Mouse (Mus musculus): ENCODE data around the gene Spint2. TPM values are rescaled to one million over a fixed set of nuclear protein-coding genes. Genes with fewer than 3 reads are reported as not detected.
"Not testable (repeated sequence)": the region's sequence is repeated elsewhere in the genome, so short reads cannot be mapped to it uniquely, and the experiment has no call there.

The Spint2 gene
- total and polyA plus RNA-seq, 2 experiments from 2014 or later, result 36.7 to 127 TPM

DNA sequence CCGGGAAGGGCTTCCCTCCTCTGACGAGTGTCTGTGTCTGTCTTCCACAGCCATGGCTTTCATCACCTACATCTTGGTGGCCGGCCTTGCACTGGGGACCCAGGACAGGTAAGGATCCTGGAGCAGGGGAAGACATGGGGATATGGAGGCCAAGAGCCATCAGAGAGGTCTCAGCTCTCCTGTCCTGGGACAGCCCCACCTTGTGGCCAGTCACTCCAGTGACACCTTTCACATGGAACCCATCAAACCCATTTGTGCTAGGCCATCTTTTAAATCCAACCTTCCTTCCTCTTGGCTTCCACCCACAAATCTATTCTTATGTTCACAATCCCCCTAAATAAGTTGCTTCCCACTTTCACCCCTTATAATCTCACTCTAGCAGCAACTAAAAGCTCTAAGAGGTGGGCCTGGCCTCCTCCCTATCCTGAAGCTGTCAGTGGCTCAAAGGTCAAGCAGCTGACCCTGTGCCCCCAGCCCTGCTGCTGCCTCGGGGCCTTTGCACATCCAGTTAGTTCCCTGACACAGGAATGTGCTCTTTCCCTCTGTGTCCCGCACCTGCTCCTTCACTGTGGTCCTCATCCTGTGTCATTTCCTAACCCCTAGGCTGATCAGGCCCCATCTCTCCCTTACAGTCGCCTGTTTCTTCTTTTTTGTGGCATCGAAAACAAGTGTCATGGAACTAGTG is 36.8 kb downstream of the Spint2 start:
- TF ChIP-seq CTCF (IDR thresholded peaks at IDR 0.05; ENCODE audit: low read depth), result peak; percentile 48
- no peak for DNase-seq
- no peak overlapping the region for H3K9ac ChIP-seq
- no peak overlapping the region for H3K4me2 ChIP-seq (ENCODE audit: low read depth)
- H3K9me3 ChIP-seq (ENCODE audit: low read length), result no peaks in the 10 kb centered on the region
- H3K4me1 ChIP-seq (ENCODE audit: insufficient read depth), result no peaks in the 10 kb centered on the region
- H3K27me3 ChIP-seq (ENCODE audit: insufficient read depth, low read length), result no peaks in the 10 kb centered on the region; the same call in 1 of the 2 replicates
- peaks cover 14% of the 10 kb centered on the region; the same call in 1 of the 2 replicates for H3K36me3 ChIP-seq (ENCODE audit: insufficient read depth)
- WGBS, result 94% methylated on average over 7 of the region's 7 CpGs
- H3K27ac ChIP-seq (ENCODE audit: low read depth, low read length), result no peak overlapping the region
- H3K4me3 ChIP-seq (ENCODE audit: low read depth, low read length), result no peak overlapping the region
- ATAC-seq, result no peak

DNA sequence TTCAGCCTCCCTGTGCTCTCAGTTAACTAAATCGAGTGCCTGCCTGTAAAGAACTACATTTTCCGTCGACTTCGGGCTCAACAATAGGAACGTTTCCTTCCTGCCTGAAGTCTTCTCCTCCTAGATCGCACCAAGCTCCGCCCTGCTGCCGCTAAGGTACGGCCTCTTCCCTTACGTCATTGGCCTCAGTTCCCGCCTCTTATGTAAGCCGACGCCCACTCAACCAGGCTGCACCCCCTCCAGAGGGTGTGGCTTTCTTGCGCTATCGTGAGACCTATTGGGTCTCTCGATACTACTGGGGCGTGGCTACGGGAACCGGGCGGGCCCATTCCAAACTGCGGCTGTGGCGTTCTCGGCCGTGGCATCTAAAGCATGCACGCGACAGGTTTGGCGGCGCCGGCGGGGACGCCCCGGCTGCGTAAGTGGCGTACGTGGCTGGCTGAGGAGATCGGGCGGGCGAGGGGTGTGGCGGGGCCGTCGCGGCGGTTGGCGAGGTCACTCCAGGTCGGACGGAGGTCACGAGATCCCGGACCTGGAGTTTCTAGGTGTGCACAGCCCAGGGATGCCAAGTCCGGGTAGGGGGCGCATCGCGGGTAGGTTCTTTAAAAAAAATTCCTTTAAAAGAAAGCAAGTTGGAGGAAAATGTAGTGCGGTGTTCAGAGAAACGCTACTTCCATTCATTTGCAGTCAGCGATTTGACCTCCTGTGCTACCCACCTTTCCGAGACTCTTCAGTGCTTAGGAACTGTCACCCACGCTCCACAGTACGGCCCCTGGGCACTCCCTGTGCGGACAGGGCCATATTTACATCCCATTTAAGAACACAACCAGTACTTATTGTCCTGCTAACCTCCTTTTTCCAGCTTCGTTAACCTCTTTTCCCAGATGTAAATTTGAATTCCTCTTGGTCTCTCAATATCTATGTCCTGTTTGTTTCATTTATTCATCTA is 43.4 kb downstream of the Spint2 start, which contains the start of gene Yif1b:
Yif1b (plus strand) TSS at position 311 of the 949 bp plus-strand sequence.
- Histone ChIP-seq H3K9me3 (ENCODE audit: low read length) (no peaks in the 10 kb centered on the region), H3K36me3 (ENCODE audit: insufficient read depth) (no peaks in the 10 kb centered on the region), H3K4me2 (ENCODE audit: low read depth) (peak within 1 kb of the TSS; percentile 78), H3K27me3 (ENCODE audit: insufficient read depth, low read length) (0 out of 2 replicates have a peak, but pooled peaks cover under 1% of the 10 kb centered on the region), H3K27ac (ENCODE audit: low read depth, low read length) (peak within 1 kb of the TSS; percentile 74), H3K4me3 (ENCODE audit: low read depth, low read length) (peak within 1 kb of the TSS; percentile 67), H3K4me1 (ENCODE audit: insufficient read depth) (0 out of 2 replicates have a peak, but pooled peaks cover 3% of the 10 kb centered on the region), H3K9ac (peak within 1 kb of the TSS; percentile 66)
- 2% methylated on average over 60 of the region's 60 CpGs for WGBS
- ATAC-seq (peak; percentile 99), DNase-seq (peak; percentile 99)
- TF ChIP-seq CTCF (IDR thresholded peaks at IDR 0.05; ENCODE audit: low read depth), result no peak; the same call in 1 of the 2 replicates

DNA sequence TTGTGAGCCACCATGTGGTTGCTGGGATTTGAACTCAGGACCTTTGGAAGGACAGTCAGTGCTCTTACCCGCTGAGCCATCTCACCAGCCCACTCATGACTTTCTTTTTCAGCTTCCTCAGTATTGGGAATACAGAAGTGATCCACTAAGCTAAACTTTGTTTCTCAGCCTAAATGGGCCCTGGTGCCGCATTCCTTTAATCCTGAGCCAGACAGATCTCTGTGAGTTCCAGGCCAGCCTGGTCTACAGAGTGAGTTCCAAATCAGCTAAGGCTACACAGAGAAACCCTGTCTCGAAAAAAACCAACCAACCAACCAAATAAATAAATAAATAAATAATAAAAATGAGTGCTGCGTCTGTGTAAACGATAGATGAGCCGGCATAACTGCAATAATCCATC is 44.1 kb downstream of the Spint2 start:
- WGBS, result 31% methylated on average over 6 of the region's 6 CpGs
- not testable (repeated sequence) for H3K27me3 ChIP-seq (ENCODE audit: insufficient read depth, low read length); DNase-seq; H3K9me3 ChIP-seq (ENCODE audit: low read length); ATAC-seq; H3K36me3 ChIP-seq (ENCODE audit: insufficient read depth); H3K4me1 ChIP-seq (ENCODE audit: insufficient read depth)
- Histone ChIP-seq H3K9ac (peak overlapping the region; percentile 66), H3K27ac (ENCODE audit: low read depth, low read length) (peak overlapping the region; percentile 74), H3K4me3 (ENCODE audit: low read depth, low read length) (peak overlapping the region; percentile 67), H3K4me2 (ENCODE audit: low read depth) (peak overlapping the region; percentile 78)

DNA sequence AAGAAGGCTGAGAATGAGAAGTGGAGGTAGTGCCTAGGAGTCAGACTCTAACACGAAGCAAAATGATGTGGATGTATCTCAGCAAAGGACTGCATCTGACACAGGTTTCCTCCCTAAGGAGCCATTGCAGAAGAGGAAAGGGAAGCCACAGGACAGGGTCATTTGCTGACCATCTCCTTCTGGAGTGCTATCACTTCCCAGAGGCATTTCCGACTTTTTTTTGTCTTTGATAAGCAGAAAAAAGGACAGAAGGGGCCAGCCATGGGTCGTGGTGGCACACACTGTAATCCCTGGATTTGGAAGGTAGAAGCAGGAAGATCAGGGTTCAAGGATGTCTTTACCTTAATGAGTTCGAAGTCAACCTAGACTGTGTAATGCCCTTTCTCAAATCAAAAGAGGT is 45.1 kb downstream of the Spint2 start:
- no peak for ATAC-seq
- Histone ChIP-seq H3K4me1 (ENCODE audit: insufficient read depth) (0 out of 2 replicates have a peak, but pooled peaks cover 3% of the 10 kb centered on the region), H3K9ac (no peak overlapping the region), H3K4me3 (ENCODE audit: low read depth, low read length) (no peak overlapping the region), H3K27me3 (ENCODE audit: insufficient read depth, low read length) (peaks cover 11% of the 10 kb centered on the region), H3K4me2 (ENCODE audit: low read depth) (no peak overlapping the region), H3K9me3 (ENCODE audit: low read length) (no peaks in the 10 kb centered on the region), H3K27ac (ENCODE audit: low read depth, low read length) (no peak overlapping the region), H3K36me3 (ENCODE audit: insufficient read depth) (no peaks in the 10 kb centered on the region)
- DNase-seq, result no peak
- TF ChIP-seq CTCF (IDR thresholded peaks at IDR 0.05; ENCODE audit: low read depth), result no peak
- WGBS, result 83% methylated on average over 4 of the region's 4 CpGs

DNA sequence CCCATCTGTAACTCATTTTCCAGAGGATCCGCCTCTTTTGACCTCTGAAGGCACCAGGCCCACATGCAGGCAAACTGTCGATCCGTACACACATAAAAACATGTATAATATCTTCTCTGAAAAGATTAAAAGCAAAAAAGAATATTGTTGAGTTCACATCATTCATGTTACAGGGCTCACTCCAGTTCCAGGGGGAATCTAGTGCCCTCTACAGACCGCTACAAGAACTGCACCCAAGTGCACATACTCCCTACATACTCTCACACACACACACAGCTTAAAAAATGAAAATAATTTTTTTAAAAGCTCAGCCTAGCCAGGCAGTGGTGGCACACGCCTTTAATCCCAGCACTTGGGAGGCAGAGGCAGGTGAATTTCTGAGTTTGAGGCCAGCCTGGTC is 47.1 kb downstream of the Spint2 start:
- H3K9ac ChIP-seq, result no peak overlapping the region
- no peak overlapping the region for H3K27ac ChIP-seq (ENCODE audit: low read depth, low read length)
- H3K9me3 ChIP-seq (ENCODE audit: low read length), result no peaks in the 10 kb centered on the region
- no peak overlapping the region for H3K4me2 ChIP-seq (ENCODE audit: low read depth)
- TF ChIP-seq CTCF (IDR thresholded peaks at IDR 0.05; ENCODE audit: low read depth), result no peak; the same call in 1 of the 2 replicates
- H3K27me3 ChIP-seq (ENCODE audit: insufficient read depth, low read length), result peaks cover 13% of the 10 kb centered on the region
- ATAC-seq, result no peak
- 0 out of 2 replicates have a peak, but pooled peaks cover 3% of the 10 kb centered on the region for H3K4me1 ChIP-seq (ENCODE audit: insufficient read depth)
- DNase-seq, result no peak
- H3K4me3 ChIP-seq (ENCODE audit: low read depth, low read length), result no peak overlapping the region
- no peaks in the 10 kb centered on the region for H3K36me3 ChIP-seq (ENCODE audit: insufficient read depth)
- WGBS, result 82% methylated on average over 5 of the region's 5 CpGs

DNA sequence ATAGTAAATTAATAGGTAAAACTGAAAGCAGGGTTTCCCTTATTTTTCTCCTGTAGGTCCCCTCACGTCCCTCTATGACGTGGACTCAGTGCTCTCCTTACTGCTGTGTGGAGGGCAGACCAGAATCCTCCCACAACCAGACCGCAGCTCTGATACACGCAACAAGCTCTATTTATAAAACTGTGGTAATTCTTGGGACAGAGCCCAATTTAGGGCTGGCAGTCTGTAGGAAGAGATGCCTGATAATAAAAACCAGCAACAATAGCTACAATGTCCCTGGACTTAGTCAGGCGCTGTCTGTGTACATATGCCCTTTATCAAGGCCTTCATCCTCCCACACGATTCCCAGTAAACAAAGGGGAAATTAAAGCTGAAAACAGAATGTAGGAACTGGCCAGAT is 48.0 kb downstream of the Spint2 start:
- Histone ChIP-seq H3K4me1 (ENCODE audit: insufficient read depth) (0 out of 2 replicates have a peak, but pooled peaks cover 2% of the 10 kb centered on the region), H3K27ac (ENCODE audit: low read depth, low read length) (no peak overlapping the region), H3K9me3 (ENCODE audit: low read length) (no peaks in the 10 kb centered on the region), H3K4me3 (ENCODE audit: low read depth, low read length) (no peak overlapping the region), H3K4me2 (ENCODE audit: low read depth) (no peak overlapping the region), H3K9ac (no peak overlapping the region), H3K36me3 (ENCODE audit: insufficient read depth) (no peaks in the 10 kb centered on the region), H3K27me3 (ENCODE audit: insufficient read depth, low read length) (peaks cover 13% of the 10 kb centered on the region)
- DNase-seq (no peak), ATAC-seq (no peak)
- no peak for TF ChIP-seq CTCF (IDR thresholded peaks at IDR 0.05; ENCODE audit: low read depth)
- 62% methylated on average over 6 of the region's 6 CpGs for WGBS

Data from forebrain, postnatal 0 days (tissue).